In genomic region chr7:43282859-43283595, GRCm38 (mm10) we compare ENCODE assay signal across 8 mouse cellular contexts. TPM values are rescaled to one million over a fixed set of nuclear protein-coding genes. Genes with fewer than 3 reads are reported as not detected.
DNase-seq lines count a peak whose midpoint lies in the region; ATAC-seq and TF ChIP-seq lines count a peak whose summit lies in the region.

No protein-coding gene starts in this region.

- TF ChIP-seq EP300 in heart, postnatal 0 days (IDR thresholded peaks at IDR 0.05; ENCODE audit: low read depth) = no peak
- TF ChIP-seq EP300 in liver, embryonic 14.5 days (IDR thresholded peaks at IDR 0.05; ENCODE audit: low read depth) = no peak

- no peaks in the 10 kb centered on the region for H3K27me3 ChIP-seq in E14TG2a.4 (ENCODE audit: insufficient read depth, low read length)
- no peaks in the 10 kb centered on the region for H3K27me3 ChIP-seq in forebrain, embryonic 12.5 days
- no peaks in the 10 kb centered on the region for H3K27me3 ChIP-seq in heart, postnatal 0 days (ENCODE audit: control insufficient read depth, insufficient read depth, low read length)
- no peaks in the 10 kb centered on the region for H3K27me3 ChIP-seq in liver, embryonic 14.5 days (ENCODE audit: control insufficient read depth, insufficient read depth, low read length)
- no peaks in the 10 kb centered on the region for H3K27me3 ChIP-seq in neural tube, embryonic 11.5 days (ENCODE audit: control insufficient read depth, insufficient read depth, low read length)

- peak; percentile 36 for DNase-seq in c-Kit-positive CD71-positive TER-119-negative erythroid progenitor cells, embryonic 14.5 days (ENCODE audit: low read depth)
- peak; percentile 43 for DNase-seq in heart, postnatal 0 days (ENCODE audit: low spot score)
- peak; percentile 64 to 89 for DNase-seq in kidney, postnatal 36 days
- DNase-seq in liver, embryonic 14.5 days (ENCODE audit: low read depth in 3 of 3, low spot score in 3 of 3) = peak in 2 of 3 experiments; percentile 14
- DNase-seq in neural tube, embryonic 11.5 days (ENCODE audit: low spot score) = peak; percentile 74
- peak; percentile 31 for DNase-seq in telencephalon, adult 2 months (ENCODE audit: low read depth, low spot score)

- peak; percentile 99 for TF ChIP-seq CTCF in E14TG2a.4 (conservative IDR thresholded peaks at IDR 0.05; ENCODE audit: low read length)
- peak; percentile 84 for TF ChIP-seq CTCF in heart, postnatal 0 days (IDR thresholded peaks at IDR 0.05; ENCODE audit: low read depth)
- peak; percentile 94 for TF ChIP-seq CTCF in liver, embryonic 14.5 days (IDR thresholded peaks at IDR 0.05; ENCODE audit: low read depth)

- no peaks in the 10 kb centered on the region for H3K9me3 ChIP-seq in E14TG2a.4 (ENCODE audit: low read length)
- H3K9me3 ChIP-seq in forebrain, embryonic 12.5 days = no peaks in the 10 kb centered on the region
- H3K9me3 ChIP-seq in heart, postnatal 0 days (replicated peaks; ENCODE audit: control insufficient read depth, low read length) = no peaks in the 10 kb centered on the region
- no peaks in the 10 kb centered on the region for H3K9me3 ChIP-seq in liver, embryonic 14.5 days (ENCODE audit: control insufficient read depth, low read length)
- no peaks in the 10 kb centered on the region for H3K9me3 ChIP-seq in neural tube, embryonic 11.5 days (ENCODE audit: control insufficient read depth, low read length)

- no peaks in the 10 kb centered on the region for H3K36me3 ChIP-seq in E14TG2a.4 (ENCODE audit: insufficient read depth, low read length)
- no peaks in the 10 kb centered on the region for H3K36me3 ChIP-seq in forebrain, embryonic 12.5 days (replicated peaks)
- H3K36me3 ChIP-seq in heart, postnatal 0 days (replicated peaks; ENCODE audit: control insufficient read depth, insufficient read depth, low read length) = no peaks in the 10 kb centered on the region
- H3K36me3 ChIP-seq in liver, embryonic 14.5 days (replicated peaks; ENCODE audit: control insufficient read depth, insufficient read depth, low read depth) = no peaks in the 10 kb centered on the region
- H3K36me3 ChIP-seq in neural tube, embryonic 11.5 days (ENCODE audit: control insufficient read depth, insufficient read depth, low read length) = no peaks in the 10 kb centered on the region

- 12% methylated on average over 18 of the region's 18 CpGs for WGBS in forebrain, embryonic 12.5 days
- 7% methylated on average over 18 of the region's 18 CpGs for WGBS in heart, postnatal 0 days
- 8% methylated on average over 18 of the region's 18 CpGs for WGBS in liver, embryonic 14.5 days (ENCODE audit: insufficient replicate concordance)
- 9% methylated on average over 18 of the region's 18 CpGs for WGBS in neural tube, embryonic 11.5 days

- H3K9ac ChIP-seq in forebrain, embryonic 12.5 days = no peak overlapping the region
- H3K9ac ChIP-seq in heart, postnatal 0 days (replicated peaks; ENCODE audit: low read depth, low read length) = no peak overlapping the region
- no peak overlapping the region for H3K9ac ChIP-seq in liver, embryonic 14.5 days (replicated peaks)
- H3K9ac ChIP-seq in neural tube, embryonic 11.5 days (ENCODE audit: low read length) = no peak overlapping the region

- no peak overlapping the region for H3K27ac ChIP-seq in forebrain, embryonic 12.5 days
- peak overlapping the region; percentile 28; the same call in 1 of the 2 replicates for H3K27ac ChIP-seq in heart, postnatal 0 days (ENCODE audit: low read depth)
- no peak overlapping the region for H3K27ac ChIP-seq in liver, embryonic 14.5 days
- H3K27ac ChIP-seq in neural tube, embryonic 11.5 days (ENCODE audit: low read depth, low read length) = no peak overlapping the region

- peak overlapping the region; percentile 80 for H3K4me3 ChIP-seq in E14TG2a.4 (replicated peaks; ENCODE audit: low read length)
- peak overlapping the region; percentile 31 for H3K4me3 ChIP-seq in forebrain, embryonic 12.5 days (replicated peaks)
- peak overlapping the region; percentile 38 for H3K4me3 ChIP-seq in heart, postnatal 0 days (ENCODE audit: low read depth, low read length)
- H3K4me3 ChIP-seq in liver, embryonic 14.5 days (ENCODE audit: insufficient read depth in 1 of 2, low read depth in 2 of 2, low read length in 2 of 2) = peak overlapping the region in 1 of 2 experiments; percentile 34; a peak in 2 of 4 replicates
- H3K4me3 ChIP-seq in neural tube, embryonic 11.5 days (ENCODE audit: low read depth, low read length) = peak overlapping the region; percentile 23; the same call in 1 of the 2 replicates

- H3K4me1 ChIP-seq in E14TG2a.4 (replicated peaks; ENCODE audit: low read depth, low read length) = peaks cover 26% of the 10 kb centered on the region
- no peaks in the 10 kb centered on the region for H3K4me1 ChIP-seq in forebrain, embryonic 12.5 days
- no peaks in the 10 kb centered on the region for H3K4me1 ChIP-seq in heart, postnatal 0 days (ENCODE audit: control insufficient read depth, insufficient read depth)
- H3K4me1 ChIP-seq in liver, embryonic 14.5 days (replicated peaks; ENCODE audit: control insufficient read depth in 2 of 2, insufficient read depth in 2 of 2, low read length in 1 of 2) = no peaks in the 10 kb centered on the region
- H3K4me1 ChIP-seq in neural tube, embryonic 11.5 days (ENCODE audit: control insufficient read depth, insufficient read depth, low read length) = no peaks in the 10 kb centered on the region

- H3K4me2 ChIP-seq in forebrain, embryonic 12.5 days = peak overlapping the region; percentile 44
- H3K4me2 ChIP-seq in heart, postnatal 0 days (ENCODE audit: low read depth, low read length) = peak overlapping the region; percentile 64
- H3K4me2 ChIP-seq in liver, embryonic 14.5 days (ENCODE audit: low read depth) = peak overlapping the region; percentile 7; the same call in 1 of the 2 replicates
- H3K4me2 ChIP-seq in neural tube, embryonic 11.5 days (ENCODE audit: low read depth) = peak overlapping the region; percentile 40

- ATAC-seq in forebrain, embryonic 12.5 days (ENCODE audit: low FRiP score) = peak; percentile 61; the same call in 1 of the 2 replicates
- ATAC-seq in heart, postnatal 0 days (ENCODE audit: insufficient read depth, low read depth) = peak; percentile 52; the same call in 1 of the 2 replicates
- ATAC-seq in liver, embryonic 14.5 days (ENCODE audit: insufficient read depth) = no peak
- no peak for ATAC-seq in neural tube, embryonic 11.5 days (ENCODE audit: insufficient read depth, low FRiP score, low TSS enrichment)

RNA-seq across cellular contexts. Expression of gene Zfp715, which starts 30.1 kb away (rescaled TPM):
- polyA plus RNA-seq in forebrain, embryonic 12.5 days (2016; fragmentation: Nextera tagmentation; extraction: Ambion mirVana) = 14.8 and 15.4 TPM in 2 replicates
- 13.1 and 16.9 TPM in 2 replicates for total RNA-seq in heart, postnatal 0 days (2014; rRNA removed; ENCODE audit: low replicate concordance)
- polyA plus RNA-seq in heart, postnatal 0 days (2015; fragmentation: Nextera tagmentation; extraction: Ambion mirVana) = 8.2 and 8.3 TPM in 2 replicates
- 2.3 and 3.9 TPM in 2 replicates for polyA plus RNA-seq in liver, embryonic 14.5 days (2012; rRNA removed)
- 5.2 and 5.4 TPM in 2 replicates for polyA plus RNA-seq in liver, embryonic 14.5 days (2014; fragmentation: Nextera tagmentation; extraction: Ambion mirVana)
- 16.6 and 17.3 TPM in 2 replicates for polyA plus RNA-seq in neural tube, embryonic 11.5 days (2014; fragmentation: Nextera tagmentation; extraction: Ambion mirVana)

Comparison
In these comparisons a context has a peak if more than half of its experiments do, and no peak if none do; other contexts are left out.
1. DNase-seq: peak in every context shown above with its lines; median percentile 76 in kidney, postnatal 36 days; 74 in neural tube, embryonic 11.5 days; 43 in heart, postnatal 0 days; 36 in c-Kit-positive CD71-positive TER-119-negative erythroid progenitor cells, embryonic 14.5 days; 31 in telencephalon, adult 2 months; 14 in liver, embryonic 14.5 days.
2. ATAC-seq: peak in forebrain, embryonic 12.5 days (single experiment) and heart, postnatal 0 days (single experiment); none in liver, embryonic 14.5 days (single experiment) and neural tube, embryonic 11.5 days (single experiment).
3. H3K4me2 ChIP-seq: peak in every context shown above with its lines; median percentile 64 in heart, postnatal 0 days; 44 in forebrain, embryonic 12.5 days; 40 in neural tube, embryonic 11.5 days; 7 in liver, embryonic 14.5 days.
4. Peak in every context shown above with its lines, with median percentiles within 50 percentile points of each other: CTCF ChIP-seq.